Mouse (Mus musculus): ENCODE measurements at regions not wholly inside any gene's neighbourhood (a gene's known extent, or its start where the extent isn't known, plus 50 kb on each side); places are given as distances from the start of the nearest gene placed in this dataset.
"Not testable (repeated sequence)": the region's sequence is repeated elsewhere in the genome, so short reads cannot be mapped to it uniquely, and the experiment has no call there.

DNA sequence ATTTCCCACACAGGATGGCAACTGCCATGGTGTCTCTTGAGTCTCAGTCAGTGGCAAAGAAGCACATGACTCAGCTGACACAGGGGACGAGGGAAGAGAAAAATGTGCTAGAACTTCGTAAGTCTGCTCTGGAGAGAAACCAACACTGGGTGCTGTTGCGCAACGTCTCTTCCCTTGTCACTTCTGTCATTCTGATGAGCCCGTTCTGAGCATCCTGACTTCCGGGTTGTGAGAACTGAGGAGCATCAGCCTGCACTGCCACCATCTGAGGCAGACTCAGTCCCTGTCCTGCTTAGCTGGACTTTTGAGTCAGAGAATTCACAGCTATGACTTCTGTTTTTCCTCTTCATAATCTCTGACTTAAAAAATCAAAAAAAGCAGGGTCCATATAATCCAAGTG, 468.9 kb upstream of the Cdh5 start:
- no peak for DNase-seq (ENCODE audit: low spot score in 2 of 2)

- no peak for DNase-seq (ENCODE audit: low spot score in 2 of 2)
These were observed 466.5 kb upstream of the Cdh5 start for GRCm38 (mm10) chr8:103634951-103635350.

GRCm38 (mm10) chr8:103643621-103644020, 457.8 kb upstream of the Cdh5 start:
- DNase-seq (ENCODE audit: low spot score in 2 of 2) = no peak

DNA sequence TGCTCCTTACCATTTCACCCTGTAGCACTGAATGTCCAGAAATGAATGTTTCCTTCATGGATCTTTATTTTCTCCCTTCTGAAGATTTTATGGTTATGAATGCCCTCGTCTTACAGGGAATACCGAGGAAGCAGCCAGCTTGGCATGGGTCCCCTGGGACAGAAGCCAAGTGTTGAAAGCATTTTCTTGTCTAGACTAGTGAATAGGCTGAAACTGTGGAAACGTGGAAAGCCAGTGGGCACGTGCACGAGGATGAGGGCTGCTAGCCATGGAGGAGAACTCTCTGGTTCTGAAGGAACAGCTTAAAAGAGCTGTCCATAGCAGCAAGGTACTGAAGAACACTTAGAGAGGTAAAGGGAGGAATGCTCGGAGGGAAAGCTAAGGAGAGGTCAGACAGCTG, 457.3 kb upstream of the Cdh5 start:
- DNase-seq (ENCODE audit: low spot score in 2 of 2) = no peak

DNA sequence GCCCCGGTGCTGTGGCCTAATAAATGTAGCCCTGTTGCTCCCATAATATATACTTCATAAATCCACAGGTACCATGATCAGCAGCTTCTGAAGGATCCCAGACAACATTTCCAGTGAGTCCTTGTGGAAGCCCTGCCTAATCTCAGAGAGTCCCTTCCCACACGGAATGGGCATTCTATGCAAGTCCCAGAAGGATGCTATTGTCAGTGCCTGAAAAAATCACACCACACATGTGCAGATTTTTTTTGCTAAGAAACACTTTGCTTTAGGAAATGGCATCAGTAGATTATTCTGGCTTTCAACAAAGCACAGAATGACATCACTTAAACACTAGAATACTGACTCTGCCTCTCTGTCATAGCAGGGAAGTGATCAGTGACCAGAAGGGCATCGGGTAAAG, 456.6 kb upstream of the Cdh5 start:
- DNase-seq (ENCODE audit: low spot score in 2 of 2) = no peak

- DNase-seq (ENCODE audit: low spot score in 2 of 2) = no peak
These were observed 436.6 kb upstream of the Cdh5 start for GRCm38 (mm10) chr8:103664796-103665195.

DNA sequence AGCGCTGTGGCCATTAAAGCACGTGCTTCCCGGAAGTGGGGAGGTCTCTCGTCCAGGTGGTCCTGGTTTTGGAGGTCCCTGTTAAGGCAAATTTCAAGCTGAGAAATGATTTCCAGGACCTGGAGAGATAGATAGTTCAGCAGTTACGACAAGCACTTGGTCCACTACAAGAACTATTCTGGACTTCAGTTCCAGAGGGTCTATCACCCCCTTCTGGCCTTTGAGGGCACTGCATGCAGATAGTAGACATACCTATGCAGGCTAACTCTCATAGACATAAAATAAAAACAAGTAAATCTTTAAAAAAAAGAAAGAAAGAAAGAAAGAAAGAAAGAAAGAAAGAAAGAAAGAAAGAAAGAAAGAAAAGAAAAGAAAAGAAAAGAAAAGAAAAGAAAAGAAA, 415.2 kb upstream of the Cdh5 start:
- DNase-seq (ENCODE audit: low spot score in 2 of 2) = not testable (repeated sequence)

- no peak for DNase-seq (ENCODE audit: low spot score in 2 of 2)
These were observed 411.0 kb upstream of the Cdh5 start for GRCm38 (mm10) chr8:103690438-103690837.

- DNase-seq (ENCODE audit: low spot score in 2 of 2) = no peak
These were observed 407.9 kb upstream of the Cdh5 start for GRCm38 (mm10) chr8:103693531-103693930.

- DNase-seq (ENCODE audit: low spot score in 2 of 2) = no peak
These were observed 407.0 kb upstream of the Cdh5 start for GRCm38 (mm10) chr8:103694331-103694891.

DNA sequence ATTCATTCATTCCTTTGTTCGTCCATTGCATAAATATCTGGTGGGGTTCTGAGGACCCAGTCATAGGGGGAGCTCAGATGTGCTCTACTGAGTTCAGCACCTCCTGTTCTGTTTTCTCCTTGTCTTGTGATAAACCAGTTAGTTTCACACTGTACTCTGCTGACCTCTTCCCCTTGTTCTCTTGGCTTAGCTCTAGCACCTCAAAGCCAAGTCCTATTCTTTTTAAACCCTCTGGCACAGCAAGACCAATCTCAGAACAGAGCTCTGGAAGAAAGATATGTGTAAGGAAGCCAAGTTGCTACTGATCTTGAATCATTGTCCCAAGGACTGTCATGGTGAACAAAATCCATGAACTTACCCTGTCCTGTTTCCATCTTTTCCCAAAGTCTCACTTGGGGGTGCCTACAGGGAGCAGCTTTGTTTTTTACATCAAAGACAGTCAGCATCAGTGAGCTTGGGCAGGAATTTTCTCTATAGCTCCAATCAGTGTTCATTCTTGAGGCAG, 402.4 kb upstream of the Cdh5 start:
- DNase-seq (ENCODE audit: low spot score in 2 of 2) = no peak

DNA sequence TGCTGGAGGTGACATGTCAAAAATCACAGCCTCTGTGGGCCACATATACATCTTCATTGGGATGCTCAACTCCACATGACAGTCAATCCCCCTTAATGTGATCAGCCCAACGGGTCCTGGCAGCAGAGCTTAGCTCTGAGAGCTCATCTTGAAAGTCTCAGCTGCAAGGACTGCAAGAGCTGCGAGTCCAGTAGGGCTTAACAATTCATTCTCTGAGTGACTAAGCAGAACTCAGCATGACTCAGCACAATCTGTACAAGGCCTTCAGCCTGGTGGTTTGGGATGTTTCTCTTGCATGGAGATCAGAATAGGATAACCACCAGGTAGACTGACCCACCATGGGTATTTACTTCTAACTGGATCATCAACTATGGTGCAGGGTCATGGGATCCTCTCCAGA, 399.2 kb upstream of the Cdh5 start:
- DNase-seq (ENCODE audit: low spot score in 2 of 2) = no peak

GRCm38 (mm10) chr8:103706084-103706483, 395.3 kb upstream of the Cdh5 start:
- no peak for DNase-seq (ENCODE audit: low spot score in 2 of 2)

GRCm38 (mm10) chr8:103710871-103711270, 390.6 kb upstream of the Cdh5 start:
- DNase-seq (ENCODE audit: low spot score in 2 of 2) = not testable (repeated sequence)

- no peak for DNase-seq (ENCODE audit: low spot score in 2 of 2)
These were observed 383.7 kb upstream of the Cdh5 start for GRCm38 (mm10) chr8:103717723-103718122.

DNA sequence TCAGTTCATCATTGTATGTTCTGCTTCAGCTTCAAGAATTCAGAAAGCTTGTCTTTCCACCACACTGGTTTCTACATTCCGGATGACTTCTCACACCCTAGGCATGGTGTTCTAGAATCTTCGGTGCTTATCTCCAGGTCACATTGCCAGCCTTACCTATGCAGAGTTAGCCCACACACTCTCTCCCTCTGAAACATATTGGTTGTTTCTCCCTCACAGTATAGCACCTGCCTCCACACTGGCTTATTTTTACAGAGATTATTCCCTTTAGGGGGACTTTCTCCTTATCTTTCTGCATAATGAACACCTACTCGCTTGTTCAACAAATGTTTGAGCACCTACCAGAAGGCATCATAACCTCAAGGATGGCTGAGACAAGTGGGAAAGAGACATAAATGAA, 368.0 kb upstream of the Cdh5 start:
- DNase-seq (ENCODE audit: low spot score in 2 of 2) = no peak

DNA sequence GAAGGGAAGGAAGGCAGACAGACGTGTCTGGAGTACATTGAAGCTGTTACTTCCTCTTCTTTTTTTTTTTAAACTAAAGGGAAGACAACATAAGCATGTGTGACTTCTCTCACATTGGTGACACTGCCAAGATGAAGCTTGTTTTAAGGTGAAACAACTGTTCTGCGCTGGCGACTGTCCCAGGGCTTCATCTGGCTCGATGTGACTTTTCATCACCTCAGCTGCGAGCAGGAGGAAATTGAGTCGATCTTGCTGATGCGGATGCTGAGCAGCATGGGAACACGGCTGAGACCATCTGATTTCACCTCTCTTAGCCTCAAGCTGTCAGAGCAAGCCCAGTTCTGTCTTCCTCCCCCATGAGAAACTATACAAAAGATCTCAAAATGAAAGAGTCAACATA, 363.1 kb upstream of the Cdh5 start:
- DNase-seq (ENCODE audit: low spot score in 2 of 2) = no peak

GRCm38 (mm10) chr8:103741395-103741794, 360.0 kb upstream of the Cdh5 start:
- no peak for DNase-seq (ENCODE audit: low spot score in 2 of 2)

DNA sequence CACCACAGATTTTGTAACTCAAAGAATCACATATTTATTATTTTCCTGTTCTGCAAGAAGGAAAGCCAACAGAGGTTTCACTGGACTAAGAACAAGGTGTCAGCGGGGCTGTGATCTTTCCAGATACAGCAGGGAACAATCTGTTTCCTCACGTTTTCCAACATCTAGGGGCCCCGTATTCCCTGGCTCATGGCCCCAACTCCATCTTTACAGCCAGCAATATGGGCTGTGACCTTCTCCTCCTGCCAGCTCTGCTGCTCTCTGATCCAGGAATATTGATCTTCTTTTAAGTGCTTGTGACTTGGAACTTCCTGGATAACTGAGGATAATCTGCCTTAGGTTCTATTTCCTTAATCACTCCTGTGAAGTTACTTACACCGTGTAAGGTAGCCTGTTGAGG, 352.7 kb upstream of the Cdh5 start:
- DNase-seq (ENCODE audit: low spot score in 2 of 2) = no peak

- no peak for DNase-seq (ENCODE audit: low spot score in 2 of 2)
These were observed 350.9 kb upstream of the Cdh5 start for GRCm38 (mm10) chr8:103750278-103751097.

DNA sequence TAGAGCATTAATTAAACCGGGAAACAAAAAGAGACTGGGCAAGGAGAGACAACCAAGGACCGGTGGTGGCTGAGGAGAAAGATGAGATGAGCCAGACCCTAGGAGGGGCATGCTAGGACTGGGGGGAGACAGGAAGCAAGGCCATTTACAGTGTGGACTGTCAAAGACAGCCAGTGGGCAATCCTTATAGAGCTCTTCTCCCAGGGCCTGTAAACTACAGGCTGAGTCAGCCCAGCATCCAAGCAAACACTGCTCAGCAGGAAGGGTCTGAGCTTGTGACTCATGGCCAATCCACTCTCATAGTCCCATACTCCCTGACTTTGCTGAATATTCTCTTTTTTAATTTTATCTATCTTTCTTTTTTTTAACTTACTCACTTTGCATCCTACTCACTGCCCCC, 350.3 kb upstream of the Cdh5 start:
- no peak for DNase-seq (ENCODE audit: low spot score in 2 of 2)

DNA sequence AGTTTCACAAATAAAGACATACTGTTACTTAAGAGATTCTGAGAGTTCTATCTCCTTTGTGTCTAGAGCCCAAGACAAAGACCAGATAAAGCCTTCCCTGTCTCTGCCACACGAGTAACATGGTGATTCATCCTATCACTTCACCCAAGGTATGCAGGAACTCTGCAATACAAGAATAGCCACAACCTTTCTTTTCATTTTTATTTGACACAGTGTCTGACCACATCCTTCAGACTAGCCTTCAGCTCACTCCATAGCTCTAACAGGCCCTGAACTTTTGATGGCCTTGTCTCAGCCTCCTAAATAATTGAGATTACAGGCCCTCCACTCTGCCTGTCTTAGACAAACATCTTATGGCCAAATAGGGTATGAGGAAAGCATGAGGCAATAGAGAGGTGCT, 337.6 kb upstream of the Cdh5 start:
- no peak for DNase-seq (ENCODE audit: low spot score in 2 of 2)

DNA sequence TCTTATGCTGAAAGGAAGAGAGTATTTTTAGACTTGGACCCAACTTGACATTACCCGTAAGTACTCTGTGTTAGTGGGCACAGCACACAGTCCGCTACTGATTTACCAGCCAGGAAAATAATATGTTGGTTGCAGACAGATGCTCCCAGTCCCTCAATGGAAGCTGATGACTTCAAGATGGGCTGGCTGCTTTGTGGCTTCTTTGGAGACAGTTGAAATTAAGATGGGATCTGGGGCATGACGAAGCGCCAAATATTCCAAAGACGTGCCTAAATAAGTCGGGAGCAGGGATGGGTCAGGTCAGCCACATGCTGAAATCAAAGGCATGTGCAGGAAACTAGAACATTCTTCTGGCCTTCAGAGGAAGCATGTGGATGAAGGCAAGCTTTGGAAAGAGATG, 321.8 kb upstream of the Cdh5 start:
- DNase-seq (ENCODE audit: low spot score in 2 of 2) = no peak

All from spleen, postnatal 36 days (tissue).